Mouse (Mus musculus) retina, postnatal 1 day (tissue): ENCODE measurements around the gene Stk11.

Source experiments
- DNase-seq: peaks from one replicate; pipeline ENCODE4 v3.0.0-alpha.2; 2012

The Stk11 gene

DNA sequence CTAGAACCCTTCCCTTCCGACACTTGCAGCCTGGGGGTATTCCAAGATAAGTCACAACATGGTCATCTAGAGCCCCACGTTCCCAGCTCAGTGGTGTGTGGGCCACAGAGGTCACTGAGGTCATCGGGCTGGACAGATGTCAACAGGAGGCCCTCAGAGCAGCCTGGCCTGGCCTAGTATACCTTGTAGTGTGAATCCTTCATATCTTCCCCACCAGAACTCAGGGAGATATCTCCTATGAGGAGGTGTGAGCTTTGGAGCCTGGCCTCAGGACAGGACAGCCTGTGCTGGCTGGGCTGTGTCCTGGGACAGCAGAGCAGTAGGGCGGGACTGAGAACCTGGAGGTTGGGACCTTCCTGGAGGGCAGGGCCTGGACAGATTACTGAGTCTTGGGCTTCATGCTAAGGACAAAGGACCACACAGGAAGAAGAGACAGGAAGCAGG is 31.0 kb downstream of the Stk11 start:
- no peak for DNase-seq

DNA sequence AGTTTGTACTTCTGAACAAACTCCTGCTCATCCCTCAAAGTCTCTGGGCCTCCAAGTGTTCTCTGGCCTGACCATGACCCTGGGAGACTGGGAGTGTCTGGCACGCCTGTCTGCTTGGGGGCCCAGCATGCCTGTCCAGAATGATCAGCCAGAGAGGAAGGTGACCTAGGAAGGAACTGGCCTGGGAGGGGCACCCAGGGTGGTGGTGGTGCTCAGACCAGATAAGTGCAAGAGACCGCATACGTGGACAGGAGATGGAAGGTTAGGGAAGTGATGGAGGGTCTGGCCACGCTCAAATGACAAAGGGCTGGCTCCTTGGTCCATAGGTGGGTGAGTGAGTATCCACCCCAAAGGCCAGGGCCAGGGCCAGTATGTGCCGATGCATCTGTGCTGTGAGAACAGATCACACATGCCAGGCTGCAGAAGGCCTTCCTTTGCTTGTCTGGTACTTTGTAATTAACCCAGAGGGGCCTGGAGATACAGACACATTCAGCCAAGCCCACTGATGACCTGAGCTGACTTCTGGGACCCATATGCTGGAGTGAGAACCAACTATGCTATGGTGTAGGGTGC is 31.6 kb downstream of the Stk11 start:
- DNase-seq, result no peak

DNA sequence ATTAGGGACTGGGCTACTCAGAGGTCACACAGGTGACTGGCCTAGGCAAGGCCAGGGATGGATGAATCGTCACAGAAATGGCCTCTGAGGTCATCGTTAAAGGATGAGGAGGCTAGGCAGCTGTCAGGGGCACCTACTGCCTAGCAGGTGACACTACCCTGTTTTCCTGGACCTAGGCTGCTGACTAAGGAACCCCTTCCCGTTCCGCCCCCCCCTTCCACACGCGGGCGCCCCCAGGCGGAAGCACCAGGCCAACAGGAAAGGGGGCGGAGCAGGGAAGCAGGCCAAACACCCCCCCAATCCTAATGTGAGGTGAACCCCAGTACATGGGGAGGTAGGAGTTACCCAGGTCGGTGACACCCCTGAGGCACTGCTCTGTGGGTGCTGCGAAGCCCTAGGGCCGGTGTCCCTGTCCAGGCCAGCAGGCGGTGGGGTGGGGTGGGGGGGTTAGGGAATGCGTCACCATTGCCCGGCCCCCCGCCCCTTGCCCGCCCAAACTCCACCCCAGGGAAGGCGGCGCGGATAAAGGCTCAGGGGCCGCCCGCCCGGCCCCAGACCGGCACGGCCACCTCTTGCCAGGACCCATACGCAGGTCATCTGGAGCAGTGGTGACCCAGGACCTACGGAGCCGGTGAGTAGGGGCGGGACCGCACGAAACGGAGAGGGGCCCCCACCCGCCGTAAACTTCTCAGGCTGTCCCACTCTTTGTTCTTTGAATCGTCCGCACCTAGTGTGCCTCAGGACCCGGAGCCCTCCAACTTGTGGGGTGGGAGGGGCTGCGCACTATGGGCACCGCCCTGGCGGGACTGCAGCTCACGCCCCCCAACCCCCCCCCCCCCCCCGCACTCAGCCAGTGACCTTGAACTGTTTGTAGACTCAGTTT is 32.4 kb downstream of the Stk11 start, which contains the start of gene Midn:
Gene Midn (plus strand): TSS at position 554 of the 883 bp plus-strand sequence.
- peak; percentile 79 for DNase-seq

DNA sequence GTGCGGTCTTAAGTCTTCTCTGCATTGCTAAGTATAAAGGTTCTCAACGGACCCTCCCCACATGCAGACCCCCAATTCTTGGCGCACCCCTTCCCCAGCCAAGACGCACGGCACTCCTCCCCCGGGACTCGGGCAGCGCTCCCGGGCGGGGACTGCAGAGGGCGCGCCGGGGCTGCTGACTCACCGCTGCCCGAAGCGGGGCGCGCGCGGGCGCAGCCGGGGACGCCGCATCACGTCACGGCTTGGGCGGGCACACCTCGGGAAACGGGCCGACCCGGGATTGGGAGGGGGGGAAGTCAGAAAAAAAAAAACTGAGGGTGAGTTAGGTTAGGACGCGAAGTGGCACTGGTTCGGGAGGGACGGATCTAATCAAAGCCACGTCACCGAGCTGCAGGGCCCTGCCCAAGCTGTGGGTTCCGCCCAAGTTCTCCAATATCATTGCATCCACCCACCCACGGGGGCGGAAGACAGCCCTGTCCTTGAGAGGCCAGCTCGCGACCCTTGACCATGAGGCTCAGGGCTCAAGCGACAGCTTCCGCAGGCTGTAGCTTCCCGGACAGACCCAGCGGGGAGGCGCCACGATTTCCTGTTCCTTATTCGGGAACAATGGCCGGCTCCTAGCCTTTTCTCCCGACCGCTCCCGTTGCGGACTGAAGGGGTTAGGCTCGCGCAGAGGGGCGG is 33.1 kb downstream of the Stk11 start:
- peak; percentile 95 for DNase-seq

DNA sequence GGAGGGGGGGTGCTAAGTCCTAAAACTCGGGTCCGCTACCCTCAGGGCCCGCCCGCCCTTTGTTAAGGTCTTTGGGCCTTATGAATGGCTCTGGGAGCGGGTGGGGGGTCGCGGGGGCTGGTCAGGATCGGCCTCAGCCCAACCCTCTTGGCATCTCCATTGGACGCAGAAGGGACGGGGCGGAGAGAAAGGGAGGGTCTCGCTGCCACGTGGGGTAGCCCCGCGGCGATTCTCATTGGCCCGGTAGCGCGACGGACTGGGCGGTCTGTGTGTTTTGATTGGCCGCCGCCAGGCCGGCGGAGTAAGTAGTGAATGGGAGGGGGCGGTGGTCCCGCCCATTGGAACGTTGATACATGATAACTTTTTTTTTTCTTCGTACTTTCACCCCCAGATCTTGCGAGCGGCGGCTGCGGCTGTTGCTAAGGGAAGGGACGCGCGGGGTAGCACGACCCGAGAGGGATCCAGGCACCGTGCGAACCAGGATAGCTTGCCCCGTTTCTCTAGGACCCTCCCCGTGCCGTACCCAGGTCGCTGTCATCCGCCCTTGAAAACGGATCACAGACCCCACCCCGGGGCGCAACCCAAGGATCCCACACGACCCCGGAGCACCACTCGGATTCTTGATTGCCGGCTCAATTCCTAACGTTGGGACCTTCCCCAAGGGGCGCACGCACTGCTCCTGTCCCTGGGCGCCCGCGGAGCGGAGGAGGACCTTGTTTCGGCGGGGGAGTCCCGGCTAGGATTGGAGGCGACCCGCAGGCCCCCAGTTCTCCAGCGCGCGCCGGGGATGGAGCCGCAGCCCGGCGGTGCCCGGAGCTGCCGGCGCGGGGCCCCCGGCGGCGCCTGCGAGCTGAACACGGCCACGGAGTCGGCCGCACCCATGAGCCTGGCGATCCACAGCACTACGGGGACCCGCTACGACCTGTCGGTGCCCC is 34.0 kb downstream of the Stk11 start:
- peak; percentile 99 for DNase-seq

DNA sequence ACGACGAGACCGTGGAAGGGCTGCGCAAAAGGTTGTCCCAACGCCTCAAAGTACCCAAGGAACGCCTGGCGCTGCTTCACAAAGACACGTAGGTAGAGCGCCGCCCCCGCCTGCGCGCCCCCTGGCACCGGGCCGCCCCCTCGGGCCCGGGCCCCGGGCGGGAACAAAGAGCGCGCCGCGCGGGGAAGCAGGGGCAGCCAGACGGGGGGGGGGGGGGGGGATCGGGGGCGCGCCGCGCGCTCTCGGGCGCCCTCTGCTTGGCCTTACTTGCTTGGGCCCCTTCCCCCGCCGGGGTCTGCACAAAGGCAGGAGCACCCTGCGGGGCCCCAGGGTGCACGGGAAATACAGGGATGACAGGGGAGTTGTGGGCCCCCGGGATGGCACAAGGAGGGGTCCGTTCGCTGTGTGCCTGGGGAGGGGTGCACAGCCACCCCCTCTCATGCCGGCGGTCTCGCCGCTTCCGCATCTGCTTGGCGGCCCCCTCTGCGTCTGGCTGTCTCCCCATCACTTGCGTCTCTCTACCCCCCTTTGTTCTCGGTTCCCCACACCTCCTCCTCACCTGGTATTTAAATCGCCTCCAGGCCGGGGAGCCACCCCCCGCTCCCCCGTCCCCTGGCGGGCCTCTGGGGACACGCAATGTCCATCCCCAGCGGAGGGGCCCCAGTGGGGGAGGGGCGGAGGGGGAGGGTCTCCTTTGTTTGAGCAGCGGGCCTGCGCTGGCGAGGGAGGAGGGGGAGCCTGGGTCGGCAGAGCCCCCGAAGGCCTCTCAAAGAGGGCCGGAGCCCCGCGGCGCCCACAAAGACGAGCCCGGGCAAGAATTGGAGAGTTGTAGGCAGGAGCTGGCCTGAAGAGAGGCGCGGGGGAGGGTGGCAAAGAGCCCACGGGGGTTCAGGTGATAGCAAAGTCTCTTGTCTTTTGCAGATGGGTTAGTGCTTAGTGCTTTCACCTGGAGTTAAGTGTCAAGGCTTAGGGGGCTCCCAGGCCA is 34.9 kb downstream of the Stk11 start:
- DNase-seq, result peak; percentile 91

DNA sequence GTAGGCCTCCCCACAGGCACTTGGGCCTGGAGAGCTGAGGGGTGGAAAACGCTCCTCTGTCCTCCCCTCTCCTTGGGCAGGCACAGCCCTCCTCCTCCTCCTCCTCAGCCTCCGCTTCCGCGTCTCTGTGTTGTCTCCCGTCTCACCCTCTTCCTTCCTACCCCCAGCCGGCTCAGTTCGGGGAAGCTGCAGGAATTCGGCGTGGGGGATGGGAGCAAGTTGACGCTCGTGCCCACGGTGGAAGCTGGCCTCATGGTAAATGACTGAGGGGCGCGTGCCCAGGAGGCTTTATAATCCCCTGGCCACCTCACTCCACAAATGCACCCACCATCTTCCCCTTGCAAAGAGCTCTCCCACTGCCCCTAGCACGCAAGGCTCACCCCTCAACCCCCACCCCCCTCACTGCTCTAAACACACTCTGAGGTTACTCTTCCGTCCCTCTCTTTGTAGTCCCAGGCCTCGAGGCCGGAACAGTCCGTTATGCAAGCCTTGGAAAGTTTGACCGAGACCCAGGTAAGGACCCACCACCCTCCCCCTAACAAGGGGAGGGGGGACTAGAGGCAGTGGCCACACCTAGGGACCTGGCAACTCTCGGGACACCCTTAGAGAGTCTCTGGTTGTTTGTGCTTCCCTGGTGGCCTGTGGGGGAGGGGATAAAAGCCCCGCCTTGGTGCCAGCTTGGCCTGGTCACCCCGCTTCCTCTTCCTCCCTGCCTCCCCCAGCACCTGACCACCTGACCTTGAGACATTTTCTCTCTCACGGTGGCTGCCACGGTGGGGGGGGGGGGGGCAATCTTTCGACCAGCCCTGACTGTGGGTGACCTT is 35.8 kb downstream of the Stk11 start:
- DNase-seq, result peak; percentile 77

DNA sequence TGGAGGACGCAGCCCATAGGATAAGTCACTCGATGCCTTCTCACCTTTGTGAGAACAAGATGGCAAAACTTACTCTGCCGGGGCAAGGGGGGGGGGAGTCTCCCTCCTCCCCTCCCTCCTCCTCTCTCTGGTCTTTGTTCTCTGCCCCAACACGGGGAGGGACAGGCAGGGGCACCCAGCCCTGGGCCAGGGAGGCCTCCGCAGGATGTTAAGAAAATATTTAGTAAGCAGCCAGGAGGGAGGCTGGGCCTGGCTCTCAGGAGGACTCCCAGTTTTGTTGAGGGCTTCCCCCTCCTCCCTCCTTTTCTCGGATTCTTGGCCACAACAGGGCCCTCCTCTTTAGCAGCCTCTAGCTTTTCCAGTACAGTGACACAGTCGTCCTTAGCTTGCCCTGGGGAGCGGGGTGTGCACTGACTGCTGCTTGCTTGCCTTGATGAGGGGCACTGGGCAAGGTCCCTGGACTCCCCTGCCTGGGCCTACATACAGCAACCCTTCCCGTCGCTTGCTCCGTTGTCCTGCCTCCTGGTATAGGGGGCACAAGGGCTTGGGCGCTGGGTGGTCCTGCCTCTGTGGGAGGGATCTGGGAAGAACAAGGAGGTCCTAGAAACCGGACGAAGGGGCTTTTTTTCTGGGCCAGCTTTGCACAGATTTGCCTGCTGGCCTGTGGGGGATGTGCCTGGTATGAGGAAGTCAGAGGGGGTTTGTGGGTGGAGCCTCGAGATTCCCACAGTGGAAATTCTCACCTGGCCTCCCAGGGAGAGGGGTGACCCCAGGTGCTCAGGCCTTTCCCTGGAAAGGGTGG is 36.7 kb downstream of the Stk11 start:
- DNase-seq, result peak; percentile 72

DNA sequence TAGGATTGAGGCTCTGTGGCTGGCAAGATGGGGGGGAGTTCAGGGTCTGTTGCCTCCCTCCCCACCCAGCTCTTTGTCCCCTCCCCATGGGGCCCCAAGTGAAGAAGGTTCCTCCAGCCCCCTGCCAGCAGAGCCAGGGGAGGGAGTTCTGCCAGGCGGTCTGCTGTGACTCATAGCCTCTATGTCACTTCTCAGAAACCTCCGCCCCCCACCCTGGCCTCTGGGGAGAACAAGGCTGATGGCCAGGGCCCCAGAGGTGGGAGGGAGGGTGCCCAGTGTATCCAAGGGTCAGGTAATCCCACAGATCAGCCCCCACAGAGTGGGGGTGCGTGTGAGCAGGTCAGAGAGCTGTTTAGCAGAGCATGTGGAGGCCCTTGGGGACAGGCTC is 37.3 kb downstream of the Stk11 start:
- DNase-seq, result peak; percentile 48

DNA sequence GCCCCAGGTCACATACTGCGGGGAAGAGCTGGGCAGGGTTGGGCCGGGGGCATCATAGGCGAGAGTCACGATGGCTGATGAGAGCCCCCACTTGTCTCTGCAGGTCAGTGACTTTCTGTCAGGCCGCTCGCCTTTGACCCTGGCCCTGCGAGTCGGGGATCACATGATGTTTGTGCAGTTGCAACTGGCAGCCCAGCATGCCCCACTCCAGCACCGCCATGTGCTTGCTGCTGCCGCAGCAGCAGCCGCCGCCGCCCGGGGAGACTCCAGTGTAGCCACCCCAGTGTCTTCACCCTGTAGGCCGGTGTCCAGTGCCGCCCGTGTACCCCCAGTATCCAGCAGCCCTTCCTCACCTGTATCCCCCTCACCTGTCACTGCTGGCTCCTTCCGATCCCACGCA is 38.1 kb downstream of the Stk11 start:
- DNase-seq, result no peak

DNA sequence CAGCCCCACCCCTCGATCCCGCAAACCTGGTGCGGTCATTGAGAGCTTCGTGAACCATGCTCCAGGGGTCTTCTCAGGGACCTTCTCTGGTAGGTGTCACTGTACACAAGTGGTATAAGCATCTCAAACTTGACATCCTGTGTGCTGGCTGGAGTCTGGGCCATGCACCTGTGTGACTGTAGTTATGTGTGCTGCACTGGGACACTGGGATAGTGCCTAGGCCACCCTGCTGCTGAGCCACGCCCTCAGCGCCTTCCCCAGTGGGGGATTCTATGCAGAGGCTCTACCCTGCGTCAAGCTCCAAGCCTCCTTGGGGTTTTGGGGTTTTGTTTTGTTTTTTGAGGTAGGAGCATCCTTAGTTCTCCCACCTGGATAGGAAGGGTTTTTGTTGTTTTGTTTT is 38.8 kb downstream of the Stk11 start:
- DNase-seq, result no peak

DNA sequence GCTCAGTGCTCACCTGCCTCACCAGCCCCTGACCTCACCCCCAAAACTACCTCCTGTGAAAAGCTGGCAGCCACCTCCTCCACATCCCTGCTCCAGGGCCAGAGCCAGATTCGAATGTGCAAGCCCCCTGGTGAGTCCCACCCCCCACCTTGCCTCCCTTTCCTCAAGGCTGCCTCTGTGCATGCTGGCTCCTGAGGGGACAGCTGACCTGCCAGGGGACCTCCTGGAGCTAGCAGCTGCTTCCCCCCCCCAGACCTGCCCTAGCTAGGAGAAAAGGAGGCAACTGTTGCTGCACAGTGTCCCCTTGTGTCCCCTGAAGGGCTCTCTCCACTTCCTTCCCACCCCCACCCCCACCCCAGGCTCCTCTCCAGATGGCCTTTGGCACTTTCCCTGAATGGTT is 39.7 kb downstream of the Stk11 start:
- no peak for DNase-seq

DNA sequence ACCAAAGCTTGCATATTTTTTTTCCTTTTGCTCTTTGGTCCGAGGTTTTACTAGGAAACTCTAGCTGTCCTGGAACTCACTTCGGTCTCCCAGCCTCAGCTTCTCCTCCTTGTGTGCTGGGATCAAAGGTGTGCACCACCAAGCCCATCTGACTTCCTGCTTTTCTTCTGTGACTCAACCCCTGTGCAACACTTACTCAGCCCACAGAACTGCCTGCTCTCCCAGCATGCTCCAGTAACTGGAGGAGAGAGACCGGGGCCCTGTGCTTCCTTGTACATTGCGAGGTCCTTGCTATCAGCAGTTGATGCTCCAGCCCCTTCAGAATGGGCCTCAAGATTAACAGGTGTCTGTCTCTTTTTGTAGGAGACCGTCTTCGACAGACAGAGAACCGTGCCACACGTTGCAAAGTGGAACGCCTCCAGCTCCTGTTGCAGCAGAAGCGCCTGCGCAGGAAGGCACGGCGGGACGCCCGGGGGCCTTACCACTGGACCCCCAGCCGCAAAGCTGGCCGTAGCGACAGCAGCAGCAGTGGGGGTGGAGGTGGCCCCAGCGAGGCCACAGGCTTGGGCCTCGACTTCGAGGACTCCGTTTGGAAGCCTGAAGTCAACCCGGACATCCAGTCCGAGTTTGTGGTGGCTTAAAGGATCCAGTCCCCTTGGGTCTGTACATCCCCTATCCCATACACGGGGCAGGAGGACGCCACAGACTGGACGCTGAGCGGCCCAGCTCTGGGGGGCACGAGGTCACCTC is 40.6 kb downstream of the Stk11 start:
- no peak for DNase-seq

DNA sequence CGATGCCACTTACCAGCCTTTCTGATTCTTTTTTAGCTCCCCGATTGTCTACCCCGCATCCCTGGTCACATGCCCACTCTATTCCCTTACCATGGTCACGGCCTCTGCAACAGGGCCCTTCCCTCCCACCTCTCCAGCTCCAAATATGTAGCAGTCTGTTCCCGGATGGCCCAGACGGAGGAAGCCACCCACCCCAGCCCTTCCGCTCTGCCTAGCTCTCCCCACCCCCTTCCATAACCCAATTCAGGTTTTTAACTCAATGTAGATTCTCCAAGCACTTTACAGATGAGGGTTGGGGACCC is 41.1 kb downstream of the Stk11 start:
- DNase-seq, result no peak

DNA sequence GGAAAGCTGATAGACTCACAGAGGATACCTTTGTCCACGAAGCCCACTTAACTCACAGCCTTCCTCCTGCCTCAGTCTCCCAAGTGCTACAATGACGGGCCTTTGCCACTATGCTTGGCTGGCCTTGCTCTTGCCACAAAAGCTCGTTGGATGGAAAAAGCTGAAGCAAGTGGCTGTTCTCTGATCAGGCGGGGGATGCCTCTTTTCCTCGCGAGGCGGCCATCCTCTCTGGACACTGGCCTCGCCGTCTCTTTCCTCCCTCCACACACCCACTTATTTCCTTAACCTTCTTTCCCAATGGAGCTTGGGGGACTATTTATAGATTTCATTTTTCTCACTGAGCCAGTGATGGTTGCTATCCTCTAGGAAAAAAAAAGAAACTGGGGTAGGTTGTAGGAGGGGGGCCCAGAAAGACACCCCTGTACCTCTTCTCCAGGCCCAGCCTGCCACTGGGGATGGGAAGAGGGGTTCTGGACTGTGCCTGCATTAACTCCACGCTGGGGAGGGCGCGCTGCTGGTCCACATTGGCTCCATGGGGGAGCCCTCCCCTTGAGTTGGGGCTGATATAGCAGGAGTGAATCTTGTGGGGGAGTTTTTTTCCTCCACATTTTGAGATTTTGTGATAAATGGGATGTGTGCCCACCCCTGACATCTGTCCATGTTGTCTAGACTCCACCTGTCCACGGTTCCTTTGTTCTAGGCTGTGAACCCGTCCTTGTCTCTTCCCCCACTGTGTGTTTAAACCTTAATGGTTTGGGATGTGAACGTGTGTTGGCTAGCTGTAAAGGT is 41.7 kb downstream of the Stk11 start:
- DNase-seq, result no peak

DNA sequence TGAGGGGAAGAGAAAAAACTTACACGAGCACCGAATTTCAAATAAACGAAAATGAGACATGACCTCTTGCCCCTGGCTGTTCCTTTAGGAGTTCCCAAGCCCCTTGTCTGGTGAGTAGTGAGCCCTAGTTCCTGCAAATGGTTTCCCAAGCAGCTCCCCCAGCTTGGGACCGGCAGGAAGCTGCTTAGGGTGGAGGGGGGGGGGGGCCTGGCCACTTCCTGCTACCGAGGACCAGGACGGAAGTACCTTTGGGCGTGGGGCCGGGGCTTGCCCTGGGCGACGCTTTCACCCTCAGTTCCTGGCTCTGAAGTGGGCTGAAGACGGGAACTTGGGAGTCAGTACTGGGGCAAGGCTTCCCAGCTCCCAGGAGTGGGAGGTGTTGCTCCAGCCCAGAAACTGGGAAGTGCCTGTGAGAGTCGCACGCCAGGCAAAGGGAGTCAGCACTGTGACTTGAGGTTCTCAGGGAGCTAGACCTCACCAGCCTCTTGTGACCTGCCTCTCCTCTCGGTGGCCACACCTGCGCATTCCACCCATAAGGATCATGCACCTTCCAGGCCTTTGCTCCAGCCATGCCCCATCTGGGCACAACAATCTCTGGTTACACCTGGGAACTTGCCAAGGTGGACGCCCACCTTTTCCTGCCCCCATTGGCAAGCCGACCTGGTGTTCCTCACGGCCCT is 42.8 kb downstream of the Stk11 start:
- DNase-seq, result peak; percentile 50

DNA sequence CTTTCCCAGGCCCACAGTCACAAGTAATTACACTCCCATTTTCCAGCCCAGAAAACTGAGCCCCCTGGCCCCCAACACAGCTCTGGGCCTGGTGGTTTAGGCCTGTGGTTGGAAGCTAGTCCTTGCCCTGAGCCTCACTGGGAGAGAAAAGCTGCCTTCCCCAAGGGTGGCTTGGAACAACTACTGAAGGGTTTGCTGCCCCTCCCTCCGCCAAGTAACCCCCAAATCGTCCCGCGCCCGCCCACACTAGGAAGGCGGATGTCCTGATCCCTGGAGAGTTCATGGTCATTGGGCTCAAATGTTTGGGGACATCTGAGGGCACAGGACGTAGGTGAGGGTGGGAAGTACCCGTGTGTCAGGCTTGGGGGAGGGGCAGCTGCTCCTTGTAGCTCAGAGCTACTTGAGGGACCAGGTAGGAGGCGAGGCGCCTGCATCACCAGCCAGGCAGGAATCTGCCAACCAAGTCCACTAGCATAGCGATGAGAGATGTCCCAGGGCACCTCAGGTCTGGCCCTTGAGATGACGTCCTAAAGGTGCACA is 43.5 kb downstream of the Stk11 start:
- DNase-seq, result no peak
